Mouse (Mus musculus): ENCODE measurements around the gene Atxn7.
"Not testable (repeated sequence)": the region's sequence is repeated elsewhere in the genome, so short reads cannot be mapped to it uniquely, and the experiment has no call there.

GRCm38 (mm10) chr14:14059606-14060005 is 98.4 kb downstream of the Atxn7 start:
- TF ChIP-seq CTCF (IDR thresholded peaks at IDR 0.05; ENCODE audit: control insufficient read depth, insufficient read depth, low read length); POLR2A (IDR thresholded peaks at IDR 0.05; ENCODE audit: borderline replicate concordance, control insufficient read depth, low read depth, low read length): not testable (repeated sequence)

Measured in bone marrow, adult 2 months (tissue).